Mouse (Mus musculus): ENCODE results near the gene Zbtb20.
A peak's percentile ranks its signal among the peaks of the same experiment; 100 is the strongest.

Zbtb20 gene

DNA sequence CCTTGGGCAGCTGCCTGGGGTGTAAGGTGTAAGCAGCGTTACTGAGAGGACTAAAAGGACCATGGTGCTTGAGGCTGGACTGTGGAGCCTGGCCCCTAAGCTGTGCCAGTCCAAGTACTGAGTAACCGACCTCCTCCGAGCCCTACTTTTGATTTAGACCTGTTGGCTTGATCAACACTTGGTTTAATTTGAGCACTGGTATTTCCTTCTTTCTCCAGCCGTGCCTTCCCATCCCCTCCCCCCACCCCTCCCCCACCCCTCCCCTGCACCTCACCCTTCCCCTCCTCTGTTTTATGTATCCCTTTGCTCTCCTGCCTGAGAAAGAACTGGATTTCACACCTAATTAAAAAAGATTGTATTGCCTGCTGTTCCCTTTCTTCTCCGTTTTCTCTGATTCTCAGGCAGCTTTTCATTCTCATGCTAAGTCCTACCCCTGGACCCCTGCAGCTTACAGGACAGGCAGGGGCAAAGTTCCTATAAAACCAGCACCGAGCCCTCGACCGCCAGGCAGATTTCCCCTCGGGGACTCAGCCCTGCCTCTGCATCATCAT, 728.0 kb downstream of the Zbtb20 start:
- DNase-seq (ENCODE audit: low spot score in 2 of 2) = no peak

- no peak for DNase-seq (ENCODE audit: low spot score in 2 of 2)
Measured at GRCm38 (mm10) chr16:43604399-43605013, 728.8 kb downstream of the Zbtb20 start.

DNA sequence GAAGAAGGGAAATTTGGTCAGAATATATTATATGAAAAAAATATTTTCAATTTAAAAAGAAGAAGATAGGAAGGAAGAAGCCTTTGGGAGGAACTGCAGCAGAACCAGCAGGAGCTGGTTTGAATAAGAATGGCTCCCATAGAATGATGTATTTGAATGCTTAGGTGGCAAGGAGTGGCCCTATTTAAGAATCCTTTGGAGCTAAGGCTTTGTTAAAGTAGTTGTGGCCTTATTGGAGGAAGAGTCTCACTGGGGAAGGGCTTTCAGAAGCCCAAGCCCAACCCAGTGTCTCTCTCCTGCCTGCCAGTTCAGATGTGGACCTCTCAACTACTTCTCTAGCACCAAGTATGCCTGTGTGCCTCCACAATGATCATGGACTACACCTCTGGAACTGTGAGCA, 731.4 kb downstream of the Zbtb20 start:
- no peak for DNase-seq (ENCODE audit: low spot score in 2 of 2)

- DNase-seq (ENCODE audit: low spot score in 2 of 2) = no peak
Measured at GRCm38 (mm10) chr16:43608066-43608465, 732.4 kb downstream of the Zbtb20 start.

DNA sequence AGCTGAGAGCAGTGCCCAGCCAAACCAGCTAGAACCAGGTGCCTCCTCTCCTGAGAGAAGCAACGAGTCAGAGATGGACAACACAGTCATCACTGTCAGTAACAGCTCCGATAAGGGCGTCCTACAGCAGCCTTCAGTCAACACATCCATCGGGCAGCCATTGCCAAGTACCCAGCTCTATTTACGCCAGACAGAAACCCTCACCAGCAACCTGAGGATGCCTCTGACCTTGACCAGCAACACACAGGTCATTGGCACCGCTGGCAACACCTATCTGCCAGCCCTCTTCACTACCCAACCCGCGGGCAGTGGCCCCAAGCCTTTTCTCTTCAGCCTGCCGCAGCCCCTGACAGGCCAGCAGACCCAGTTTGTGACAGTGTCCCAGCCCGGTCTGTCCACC, 734.7 kb downstream of the Zbtb20 start:
- no peak for DNase-seq (ENCODE audit: low spot score in 2 of 2)

GRCm38 (mm10) chr16:43616348-43616747, 740.7 kb downstream of the Zbtb20 start:
- no peak for DNase-seq (ENCODE audit: low spot score in 2 of 2)

DNA sequence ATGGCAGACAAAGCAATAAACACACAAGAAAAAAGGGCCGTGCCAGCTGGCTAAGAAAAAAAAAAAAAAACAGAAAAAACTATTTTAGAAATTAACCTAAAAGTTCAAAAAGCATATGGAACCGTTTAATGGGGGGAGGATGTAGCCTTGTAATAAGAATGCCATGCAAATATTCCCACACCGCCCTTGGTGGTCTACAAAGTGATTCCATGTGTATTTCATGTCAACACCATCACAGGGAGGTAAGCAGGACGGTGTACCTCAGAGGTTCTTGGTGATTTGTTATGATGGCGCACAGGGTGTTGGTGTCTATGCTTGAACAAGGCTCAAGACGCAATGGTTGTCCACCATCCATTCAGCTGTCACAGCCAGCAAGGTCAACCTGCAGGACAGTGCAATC, 741.7 kb downstream of the Zbtb20 start:
- DNase-seq (ENCODE audit: low spot score in 2 of 2) = no peak

DNA sequence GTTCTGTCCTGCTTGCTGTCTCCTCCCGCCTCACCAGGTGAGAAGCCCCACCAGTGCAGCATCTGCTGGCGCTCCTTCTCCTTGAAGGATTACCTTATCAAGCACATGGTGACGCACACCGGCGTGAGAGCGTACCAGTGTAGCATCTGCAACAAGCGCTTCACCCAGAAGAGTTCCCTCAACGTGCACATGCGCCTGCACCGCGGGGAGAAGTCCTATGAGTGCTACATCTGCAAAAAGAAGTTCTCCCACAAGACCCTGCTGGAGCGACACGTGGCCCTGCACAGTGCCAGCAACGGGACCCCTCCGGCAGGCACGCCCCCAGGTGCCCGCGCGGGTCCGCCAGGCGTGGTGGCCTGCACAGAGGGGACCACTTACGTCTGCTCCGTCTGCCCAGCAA, 742.6 kb downstream of the Zbtb20 start:
- no peak for DNase-seq (ENCODE audit: low spot score in 2 of 2)

GRCm38 (mm10) chr16:43619277-43619676, 743.6 kb downstream of the Zbtb20 start:
- no peak for DNase-seq (ENCODE audit: low spot score in 2 of 2)

DNA sequence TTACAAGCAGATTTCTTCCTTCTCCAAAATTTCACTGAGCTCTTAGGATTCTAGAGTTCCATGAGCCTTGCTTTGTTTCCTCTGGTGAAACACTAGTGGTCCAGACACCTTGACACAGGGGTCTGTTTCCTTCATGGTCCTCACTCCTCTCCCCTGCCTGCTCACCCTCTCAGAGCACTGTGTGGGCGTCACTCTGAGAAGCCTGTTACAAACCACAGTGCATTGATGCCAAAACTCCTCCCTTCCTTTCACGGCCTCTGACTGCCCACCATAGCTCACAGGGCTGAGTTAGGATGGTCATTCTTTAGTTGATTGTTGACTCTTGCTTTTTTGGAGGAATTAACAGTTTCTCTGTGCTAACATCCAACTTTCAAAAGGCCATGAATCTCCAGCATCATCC, 744.7 kb downstream of the Zbtb20 start:
- DNase-seq (ENCODE audit: low spot score in 2 of 2) = no peak

DNA sequence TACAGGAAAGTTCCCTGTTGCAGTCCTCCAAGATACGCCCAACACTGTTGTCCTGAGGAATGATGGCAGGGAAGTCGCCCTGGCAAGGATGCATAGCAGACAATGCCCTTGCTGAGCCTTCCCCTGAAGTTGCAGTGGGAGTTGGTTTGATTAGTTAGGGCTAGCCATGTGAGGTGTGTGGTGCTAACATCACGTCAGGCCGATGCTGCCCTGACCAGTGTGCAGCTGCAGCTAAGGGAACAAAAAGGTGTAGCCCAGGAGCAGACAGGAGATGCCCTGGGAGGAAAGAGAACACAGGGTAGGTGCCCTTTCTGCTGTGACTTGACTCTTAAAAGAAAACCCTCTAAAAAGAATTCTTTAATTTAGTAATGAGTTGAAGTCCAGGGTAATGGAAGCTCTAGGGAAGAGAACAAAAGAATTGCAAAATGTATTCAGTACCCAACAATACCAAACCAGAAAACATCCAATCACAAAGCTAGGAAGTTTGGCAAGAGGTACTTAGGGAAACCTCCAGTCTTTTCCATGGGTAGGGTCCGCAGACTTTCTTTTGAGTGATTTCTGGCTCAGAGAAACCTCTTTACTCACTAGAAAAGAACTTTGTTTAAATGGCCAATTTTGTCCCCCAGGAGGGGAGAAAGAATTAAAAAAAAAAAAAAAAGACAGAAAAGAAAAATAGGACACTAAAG, 747.8 kb downstream of the Zbtb20 start:
- no peak for DNase-seq (ENCODE audit: low spot score in 2 of 2)

- DNase-seq (ENCODE audit: low spot score in 2 of 2) = no peak
Measured at GRCm38 (mm10) chr16:43624876-43625275, 749.2 kb downstream of the Zbtb20 start.

- DNase-seq (ENCODE audit: low spot score in 2 of 2) = no peak
Measured at GRCm38 (mm10) chr16:43625289-43625688, 749.6 kb downstream of the Zbtb20 start.

GRCm38 (mm10) chr16:43625956-43626355, 750.3 kb downstream of the Zbtb20 start:
- peak; percentile 58 to 64 for DNase-seq (ENCODE audit: low spot score in 2 of 2)

DNA sequence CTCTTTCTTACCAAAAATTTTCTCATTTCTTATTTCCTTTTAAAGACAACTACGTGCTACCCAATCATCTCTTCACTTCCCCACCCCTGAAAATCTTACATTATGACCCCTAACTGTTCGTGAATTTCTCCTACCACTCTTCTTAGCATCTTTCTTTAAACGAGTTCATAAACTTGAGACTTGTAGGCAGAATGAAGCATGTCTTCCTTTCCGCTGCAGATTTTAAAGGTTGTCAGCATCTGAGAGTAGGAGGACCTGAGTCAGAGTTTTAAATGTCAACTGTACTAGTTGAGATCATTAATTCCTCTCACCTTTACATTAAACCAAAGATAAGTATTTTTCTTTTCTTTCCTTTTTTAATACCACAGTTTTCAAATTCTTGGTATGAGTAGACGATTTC, 753.0 kb downstream of the Zbtb20 start:
- no peak for DNase-seq (ENCODE audit: low spot score in 2 of 2)

GRCm38 (mm10) chr16:43631758-43632157, 756.1 kb downstream of the Zbtb20 start:
- no peak for DNase-seq (ENCODE audit: low spot score in 2 of 2)

- no peak for DNase-seq (ENCODE audit: low spot score in 2 of 2)
Measured at GRCm38 (mm10) chr16:43634037-43634436, 758.4 kb downstream of the Zbtb20 start.

DNA sequence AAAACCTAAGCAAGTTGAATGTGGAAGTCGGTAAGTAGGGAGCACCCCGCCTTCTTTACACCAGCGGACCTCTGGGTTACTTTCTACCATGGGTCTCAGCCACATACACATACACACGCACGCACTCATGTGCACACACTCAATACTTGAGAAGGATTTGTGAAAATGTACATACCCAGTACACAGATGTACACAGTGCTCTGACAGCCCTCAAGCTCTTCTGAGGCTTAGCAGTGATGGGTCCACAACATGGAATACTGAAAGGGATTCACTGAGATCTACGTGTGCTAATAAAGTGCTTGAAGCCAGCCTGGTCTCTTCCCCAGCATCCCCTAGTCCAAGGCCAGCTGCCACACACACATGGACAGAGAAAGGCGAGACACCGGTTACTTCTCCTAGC, 761.6 kb downstream of the Zbtb20 start:
- DNase-seq (ENCODE audit: low spot score in 2 of 2) = no peak

DNA sequence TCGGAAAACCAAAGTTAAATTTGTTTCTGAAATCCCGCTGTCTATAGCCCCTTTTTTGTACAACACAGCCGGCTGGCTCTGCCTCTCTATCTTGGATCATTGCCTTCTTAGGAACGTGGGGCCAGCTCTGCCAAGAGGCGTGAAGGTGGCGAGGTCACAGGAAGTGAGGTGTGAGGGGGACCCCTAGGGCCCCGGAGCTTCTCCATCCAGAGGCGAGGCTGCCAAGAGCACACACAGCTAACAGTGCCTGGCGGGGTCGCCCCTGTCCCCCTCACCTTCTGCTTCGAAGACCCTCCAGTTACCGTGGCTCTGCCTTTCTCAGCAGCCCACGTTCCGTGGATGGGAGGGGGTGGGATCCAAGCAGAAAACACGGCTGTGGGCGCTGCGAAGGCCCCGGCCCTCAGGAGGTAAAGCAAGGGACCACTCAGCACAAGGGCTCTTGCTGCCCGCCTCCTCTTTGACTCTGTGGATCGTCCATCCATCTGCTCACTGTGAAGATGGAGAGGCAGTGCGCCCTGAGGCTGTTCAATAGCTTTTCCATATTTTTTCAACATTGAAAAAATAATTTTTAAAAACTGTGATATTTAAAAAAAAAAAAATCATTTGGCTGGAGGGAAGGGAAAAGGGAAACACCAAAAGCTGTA, 762.8 kb downstream of the Zbtb20 start:
- no peak for DNase-seq (ENCODE audit: low spot score in 2 of 2)

GRCm38 (mm10) chr16:43641230-43641629, 765.5 kb downstream of the Zbtb20 start:
- DNase-seq (ENCODE audit: low spot score in 2 of 2) = no peak

DNA sequence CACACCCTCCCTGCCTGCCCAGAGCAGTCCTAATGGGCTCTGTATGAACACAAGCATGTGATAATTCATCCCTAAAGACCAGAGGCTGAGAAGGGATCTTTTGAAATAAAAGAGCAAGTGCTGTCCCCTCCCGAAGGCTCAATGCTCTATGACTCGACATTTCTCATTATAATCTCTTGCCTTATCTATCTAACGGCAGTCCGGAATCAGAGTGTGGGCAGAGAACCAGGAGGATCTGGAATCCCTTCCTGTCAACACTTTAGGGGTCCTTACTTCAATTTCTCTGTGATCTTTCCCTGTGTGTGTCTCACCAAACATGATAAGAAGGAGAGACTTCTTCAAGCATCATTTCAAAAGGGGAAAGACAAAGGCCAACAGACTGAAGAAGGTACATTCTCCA, 770.2 kb downstream of the Zbtb20 start:
- DNase-seq (ENCODE audit: low spot score in 2 of 2) = no peak

DNA sequence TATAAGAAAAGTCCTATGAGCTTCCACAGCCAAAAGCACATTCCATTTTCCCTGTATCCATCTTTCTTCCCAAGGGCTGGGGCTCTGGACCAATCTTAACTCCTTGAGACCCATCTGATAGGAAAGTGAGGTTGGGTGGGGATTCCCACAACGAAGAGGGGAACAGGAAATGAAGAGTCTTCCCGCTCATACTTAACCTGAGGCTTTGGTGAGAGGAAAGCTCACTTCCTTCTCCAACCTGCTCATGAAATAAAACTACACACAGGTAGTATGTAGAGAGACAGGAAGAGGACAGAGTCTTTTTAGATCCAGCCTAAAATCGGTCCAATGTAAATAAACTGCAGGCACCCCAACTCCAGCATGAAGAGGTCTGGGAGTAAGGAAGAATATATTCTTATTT, 771.3 kb downstream of the Zbtb20 start:
- DNase-seq (ENCODE audit: low spot score in 2 of 2) = no peak

DNA sequence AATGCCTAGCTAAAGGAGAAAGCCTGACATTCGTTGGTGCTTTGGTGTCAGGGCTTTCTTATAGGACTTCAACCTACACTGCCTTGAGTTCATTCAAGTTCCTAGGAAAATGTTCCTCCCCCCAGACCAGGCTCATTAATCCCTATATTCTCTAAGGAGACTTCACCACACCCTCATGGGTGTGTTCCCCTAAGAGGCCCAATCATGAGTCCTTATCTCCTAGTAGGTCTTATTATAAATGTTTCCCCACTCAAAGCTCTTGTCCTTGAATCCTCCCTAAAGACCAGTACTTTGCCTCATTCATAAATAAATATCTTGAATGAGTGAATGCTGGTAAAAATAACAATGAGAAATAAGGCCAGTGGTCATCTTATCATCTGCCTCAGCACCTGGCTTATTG, 772.0 kb downstream of the Zbtb20 start:
- DNase-seq (ENCODE audit: low spot score in 2 of 2) = no peak
